Mouse (Mus musculus): ENCODE results near the gene Snrnp27.

- TF ChIP-seq CTCF (IDR thresholded peaks at IDR 0.05; ENCODE audit: low read depth) (no peak), EP300 (IDR thresholded peaks at IDR 0.05; ENCODE audit: low read depth) (no peak)
Observed at GRCm38 (mm10) chr6:86641716-86642115, 42.6 kb downstream of the Snrnp27 start.
